Comparison of ENCODE assay signal across 13 mouse cellular contexts in genomic region chr13:45466031-45466519, GRCm38 (mm10). TPM values are rescaled to one million over a fixed set of nuclear protein-coding genes. Genes with fewer than 3 reads are reported as not detected.
DNase-seq lines count a peak whose midpoint lies in the region; ATAC-seq lines count a peak whose summit lies in the region.
"Had no signal": no experiment of that assay in that cellular context is flagged by ENCODE, and none has a peak within 500 bp of the region (broad histone marks: within the 10 kb centered on the region; RNA-seq: fewer than 3 reads in every experiment).

No protein-coding gene starts in this region.

- 43% methylated on average over 10 of the region's 10 CpGs for WGBS in neural tube, embryonic 13.5 days
- WGBS in neural tube, embryonic 14.5 days: 48% methylated on average over 10 of the region's 10 CpGs

- H3K9me3 ChIP-seq in neural tube, embryonic 13.5 days: no peaks in the 10 kb centered on the region
- H3K9me3 ChIP-seq in neural tube, embryonic 14.5 days (ENCODE audit: control insufficient read depth, low read length): no peaks in the 10 kb centered on the region
- H3K9me3 ChIP-seq: intestine, embryonic 15.5 days; liver, embryonic 15.5 days had no signal

- H3K4me1 ChIP-seq in neural tube, embryonic 13.5 days (replicated peaks): peaks cover 29% of the 10 kb centered on the region
- H3K4me1 ChIP-seq in neural tube, embryonic 14.5 days (ENCODE audit: control insufficient read depth, insufficient read depth, low read length): peaks cover 11% of the 10 kb centered on the region; the same call in 1 of the 2 replicates
- H3K4me1 ChIP-seq: liver, embryonic 15.5 days had no signal

- no peaks in the 10 kb centered on the region for H3K36me3 ChIP-seq in neural tube, embryonic 13.5 days
- no peaks in the 10 kb centered on the region for H3K36me3 ChIP-seq in neural tube, embryonic 14.5 days (ENCODE audit: control insufficient read depth, insufficient read depth, low read length)
- H3K36me3 ChIP-seq: intestine, embryonic 15.5 days; liver, embryonic 15.5 days had no signal

- peaks cover 33% of the 10 kb centered on the region for H3K27me3 ChIP-seq in neural tube, embryonic 13.5 days
- no peaks in the 10 kb centered on the region for H3K27me3 ChIP-seq in neural tube, embryonic 14.5 days (ENCODE audit: control insufficient read depth, insufficient read depth, low read length)
- H3K27me3 ChIP-seq: intestine, embryonic 15.5 days had no signal

- no peak overlapping the region for H3K27ac ChIP-seq in neural tube, embryonic 13.5 days (replicated peaks)
- H3K27ac ChIP-seq in neural tube, embryonic 14.5 days (ENCODE audit: low read depth, low read length): no peak overlapping the region
- H3K27ac ChIP-seq: intestine, embryonic 15.5 days; liver, embryonic 15.5 days had no signal

- DNase-seq in cerebellum, postnatal 10 days: peak; percentile 42 to 60
- no peak for DNase-seq in cerebellum, adult 18-20 months
- DNase-seq in kidney, adult 11 months: peak; percentile 54
- DNase-seq in kidney, postnatal 14 days: no peak
- no peak for DNase-seq in neural tube, embryonic 10.5 days (ENCODE audit: extremely low spot score, low spot score)
- DNase-seq in cerebellum, adult 9-11 months: no peak
- DNase-seq: adrenal gland, adult 8-10 months; lung, postnatal 4 days; right cerebral cortex, postnatal 25 days had no signal

- H3K9ac ChIP-seq in neural tube, embryonic 13.5 days: no peak overlapping the region
- H3K9ac ChIP-seq in neural tube, embryonic 14.5 days (replicated peaks; ENCODE audit: low read depth, low read length): no peak overlapping the region
- H3K9ac ChIP-seq: intestine, embryonic 15.5 days; liver, embryonic 15.5 days had no signal

- peak; percentile 28 for ATAC-seq in neural tube, embryonic 13.5 days (ENCODE audit: low read depth)
- peak; percentile 63 for ATAC-seq in neural tube, embryonic 14.5 days (ENCODE audit: low read depth)
- ATAC-seq: intestine, embryonic 15.5 days had no signal

- H3K4me3 ChIP-seq in neural tube, embryonic 13.5 days: no peak overlapping the region
- H3K4me3 ChIP-seq in neural tube, embryonic 14.5 days (ENCODE audit: low read depth, low read length): no peak overlapping the region
- H3K4me3 ChIP-seq: intestine, embryonic 15.5 days; liver, embryonic 15.5 days had no signal

- H3K4me2 ChIP-seq in neural tube, embryonic 13.5 days: no peak overlapping the region
- no peak overlapping the region for H3K4me2 ChIP-seq in neural tube, embryonic 14.5 days (ENCODE audit: low read depth, low read length)
- H3K4me2 ChIP-seq: intestine, embryonic 15.5 days; liver, embryonic 15.5 days had no signal

RNA-seq across cellular contexts. Expression of gene Gmpr, which starts 41.2 kb away (rescaled TPM):
- 39.2 and 41.7 TPM in 2 replicates for polyA plus RNA-seq in neural tube, embryonic 13.5 days (2015; fragmentation: Nextera tagmentation; extraction: Ambion mirVana)
- polyA plus RNA-seq in neural tube, embryonic 14.5 days (2014; fragmentation: Nextera tagmentation; extraction: Ambion mirVana): 46.5 and 46.9 TPM in 2 replicates

Comparison
In these comparisons a context has a peak if more than half of its experiments do, and no peak if none do; other contexts are left out.
1. DNase-seq: peak in cerebellum, postnatal 10 days (2 of 2) and kidney, adult 11 months (single experiment); none in cerebellum, adult 18-20 months (0 of 2), kidney, postnatal 14 days (single experiment), neural tube, embryonic 10.5 days (single experiment) and cerebellum, adult 9-11 months (single experiment).